Mouse (Mus musculus) neutrophil, adult 5-6 weeks (primary cell): ENCODE data around the gene Ormdl1. TPM values are rescaled to one million over a fixed set of nuclear protein-coding genes. Genes with fewer than 3 reads are reported as not detected.

ENCODE experiments used
- total RNA-seq: library from RNA; stranded (forward); fragments of 200-1000 nt; gene quantifications from 2 replicates; pipeline ENCODE4 v1.2.3, GENCODE M21; 2017

Gene Ormdl1
- total RNA-seq, 1 experiment from 2014 or later = 27.9 TPM

Other genes starting within 250 kb of the Ormdl1 start
- gene Mstn, start 235.5 kb upstream of the Ormdl1 start, total RNA-seq = not detected in 2 replicates
- gene 1700019A02Rik, start 109.5 kb upstream of the Ormdl1 start, total RNA-seq = not detected in 2 replicates
- gene Pms1, start 77 bp upstream of the Ormdl1 start, total RNA-seq = 11.6 and 16.1 TPM in 2 replicates
- gene Gm28778, start within 50 bp of the Ormdl1 start, total RNA-seq = not detected in 2 replicates
- 17.2 and 21.6 TPM in 2 replicates for gene Osgepl1, start 16.5 kb downstream of the Ormdl1 start, total RNA-seq
- gene Asdurf, start 55.5 kb downstream of the Ormdl1 start, total RNA-seq = 90.8 and 105 TPM in 2 replicates
- 0.25 TPM in 1 of 2 replicates, not detected in the other for gene Gm28551, start 55.6 kb downstream of the Ormdl1 start, total RNA-seq
- gene Asnsd1, start 55.7 kb downstream of the Ormdl1 start, total RNA-seq = 82.7 and 99.2 TPM in 2 replicates